In the genomic region with DNA sequence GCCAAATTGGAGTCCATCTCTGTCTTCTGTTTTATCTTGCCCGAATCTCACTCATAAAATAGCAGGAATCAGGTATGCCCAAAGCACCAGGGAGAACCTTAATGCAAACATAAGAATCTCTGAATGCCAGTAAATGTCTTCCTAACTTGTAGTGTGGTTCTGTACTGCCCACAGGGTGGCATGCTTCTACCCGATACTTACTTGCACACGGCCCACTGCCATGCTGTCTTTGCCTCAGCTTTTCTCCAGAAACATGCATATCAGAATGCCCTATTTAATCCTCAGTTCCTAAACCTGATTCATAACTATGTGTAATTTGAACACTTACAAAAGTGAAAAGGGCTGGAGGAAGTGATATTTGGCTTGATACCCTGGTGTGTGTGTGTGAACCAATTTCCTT, we compare ENCODE assay signal across 30 mouse cellular contexts. TPM values are rescaled to one million over a fixed set of nuclear protein-coding genes. Genes with fewer than 3 reads are reported as not detected.
DNase-seq lines count a peak whose midpoint lies in the region; ATAC-seq and TF ChIP-seq lines count a peak whose summit lies in the region.
"Had no signal": no experiment of that assay in that cellular context is flagged by ENCODE, and none has a peak within 500 bp of the region (broad histone marks: within the 10 kb centered on the region; RNA-seq: fewer than 3 reads in every experiment).

No protein-coding gene starts in this region.

- no peak overlapping the region for H3K4me3 ChIP-seq in forebrain, postnatal 0 days (ENCODE audit: low read depth, low read length)
- H3K4me3 ChIP-seq in forebrain, embryonic 14.5 days (ENCODE audit: low read depth, low read length) = no peak overlapping the region
- H3K4me3 ChIP-seq in layer of hippocampus, adult 2 months = no peak overlapping the region
- H3K4me3 ChIP-seq in CH12.LX (replicated peaks in 1 of 3; ENCODE audit: low read depth in 2 of 3, low read length in 2 of 3, poor library complexity in 1 of 3) = no peak overlapping the region
- H3K4me3 ChIP-seq: embryonic facial prominence, embryonic 13.5 days; erythroblast, embryonic 14.5 days; forebrain, embryonic 13.5 days; heart, adult 2 months; heart, embryonic 13.5 days; hindbrain, embryonic 13.5 days; midbrain, embryonic 10.5 days; stomach, embryonic 15.5 days had no signal

- no peak for TF ChIP-seq POLR2A in CH12.LX (IDR thresholded peaks at IDR 0.05; ENCODE audit: low read depth, low read length)

- H3K27me3 ChIP-seq in forebrain, postnatal 0 days (ENCODE audit: insufficient read depth, low read length) = no peaks in the 10 kb centered on the region
- no peaks in the 10 kb centered on the region for H3K27me3 ChIP-seq in forebrain, embryonic 14.5 days (replicated peaks; ENCODE audit: control insufficient read depth, insufficient read depth, low read length)
- H3K27me3 ChIP-seq in CH12.LX (replicated peaks) = no peaks in the 10 kb centered on the region
- H3K27me3 ChIP-seq: embryonic facial prominence, embryonic 13.5 days; forebrain, embryonic 13.5 days; heart, embryonic 13.5 days; hindbrain, embryonic 13.5 days; stomach, embryonic 15.5 days had no signal

- dilution Hi-C loops in CH12.LX (cut with MboI; ENCODE audit: extremely low pct_ligation_motif_present, extremely low pct_unique_long_range_greater_than_20kb, low sequenced_read_pairs) = no loop called here

- no peaks in the 10 kb centered on the region for H3K36me3 ChIP-seq in forebrain, postnatal 0 days (ENCODE audit: insufficient read depth)
- H3K36me3 ChIP-seq in forebrain, embryonic 14.5 days (ENCODE audit: control insufficient read depth, insufficient read depth, low read length) = no peaks in the 10 kb centered on the region
- no peaks in the 10 kb centered on the region for H3K36me3 ChIP-seq in CH12.LX (replicated peaks in 1 of 2; ENCODE audit: control insufficient read depth in 1 of 2, insufficient read depth in 1 of 2, low read length in 1 of 2)
- H3K36me3 ChIP-seq: embryonic facial prominence, embryonic 13.5 days; heart, embryonic 13.5 days; hindbrain, embryonic 13.5 days; midbrain, embryonic 10.5 days; stomach, embryonic 15.5 days had no signal

- no peak for DNase-seq in forebrain, postnatal 0 days
- no peak for DNase-seq in forebrain, embryonic 14.5 days (ENCODE audit: low spot score)
- no peak for DNase-seq in layer of hippocampus, adult 2 months (ENCODE audit: low spot score in 2 of 2)
- no peak for DNase-seq in layer of hippocampus, adult 8-10 months (ENCODE audit: low spot score in 2 of 2)
- no peak for DNase-seq in CH12.LX (ENCODE audit: extremely low read depth)
- DNase-seq in ovary, adult 18-20 months (ENCODE audit: low spot score) = no peak
- DNase-seq in layer of hippocampus, adult 18-20 months (ENCODE audit: low spot score in 2 of 2) = no peak
- DNase-seq: adrenal gland, postnatal 36 days; cerebellum, adult 2 months; cerebellum, postnatal 25 days; embryo, embryonic 11 days; gastrocnemius, postnatal 10 days; heart, adult 2 months; heart, postnatal 36 days; kidney, adult 9 months; kidney, postnatal 4 days; lung, adult 18-20 months; lung, postnatal 10 days; retina, postnatal 1 day; thymus, adult 18-20 months; thymus, postnatal 36 days had no signal

- peak; percentile 13 for TF ChIP-seq RAD21 in CH12.LX (IDR thresholded peaks at IDR 0.05; ENCODE audit: low read depth, low read length)

- H3K9ac ChIP-seq in forebrain, postnatal 0 days = no peak overlapping the region
- no peak overlapping the region for H3K9ac ChIP-seq in forebrain, embryonic 14.5 days (ENCODE audit: low read length)
- no peak overlapping the region for H3K9ac ChIP-seq in CH12.LX (ENCODE audit: insufficient read depth, low read depth)
- H3K9ac ChIP-seq: embryonic facial prominence, embryonic 13.5 days; forebrain, embryonic 13.5 days; heart, embryonic 13.5 days; hindbrain, embryonic 13.5 days; stomach, embryonic 15.5 days had no signal

- H3K4me1 ChIP-seq in forebrain, postnatal 0 days (ENCODE audit: insufficient read depth) = no peaks in the 10 kb centered on the region
- no peaks in the 10 kb centered on the region for H3K4me1 ChIP-seq in forebrain, embryonic 14.5 days (ENCODE audit: control insufficient read depth, insufficient read depth, low read length)
- H3K4me1 ChIP-seq in CH12.LX (ENCODE audit: control insufficient read depth in 1 of 2, insufficient read depth in 2 of 2) = peaks cover 0 to 15% of the 10 kb centered on the region in 2 experiments; a peak in 3 of 4 replicates
- H3K4me1 ChIP-seq: embryonic facial prominence, embryonic 13.5 days; forebrain, embryonic 13.5 days; heart, embryonic 13.5 days; hindbrain, embryonic 13.5 days; midbrain, embryonic 10.5 days; stomach, embryonic 15.5 days had no signal

- TF ChIP-seq EP300 in CH12.LX (IDR thresholded peaks at IDR 0.05; ENCODE audit: low read length) = no peak

- H3K4me2 ChIP-seq in forebrain, postnatal 0 days (ENCODE audit: low read depth) = no peak overlapping the region
- H3K4me2 ChIP-seq in forebrain, embryonic 14.5 days (ENCODE audit: low read length) = no peak overlapping the region
- H3K4me2 ChIP-seq in CH12.LX (ENCODE audit: insufficient read depth, low read depth, poor library complexity, severe bottlenecking) = no peak overlapping the region
- H3K4me2 ChIP-seq: embryonic facial prominence, embryonic 13.5 days; forebrain, embryonic 13.5 days; heart, embryonic 13.5 days; hindbrain, embryonic 13.5 days; stomach, embryonic 15.5 days had no signal

- no peak overlapping the region for H3K27ac ChIP-seq in forebrain, postnatal 0 days (ENCODE audit: low read depth, low read length)
- H3K27ac ChIP-seq in forebrain, embryonic 14.5 days (ENCODE audit: low read depth, low read length) = no peak overlapping the region
- no peak overlapping the region for H3K27ac ChIP-seq in layer of hippocampus, adult 2 months
- H3K27ac ChIP-seq in CH12.LX (ENCODE audit: insufficient read depth, low read depth) = no peak overlapping the region
- H3K27ac ChIP-seq: embryonic facial prominence, embryonic 13.5 days; forebrain, embryonic 13.5 days; heart, adult 2 months; heart, embryonic 13.5 days; hindbrain, embryonic 13.5 days; midbrain, embryonic 10.5 days; stomach, embryonic 15.5 days had no signal

- no peak for ATAC-seq in forebrain, postnatal 0 days
- ATAC-seq in forebrain, embryonic 14.5 days = no peak
- 0 out of 2 replicates have a peak, but pooled peaks have one; percentile 21 for ATAC-seq in megakaryocyte, adult 5-6 weeks (ENCODE audit: poor library complexity, severe bottlenecking)
- ATAC-seq: CD4-positive, CD25-positive, alpha-beta regulatory T cell, adult 4 months; forebrain, embryonic 13.5 days had no signal

- no peaks in the 10 kb centered on the region for H3K79me2 ChIP-seq in CH12.LX (replicated peaks; ENCODE audit: control insufficient read depth, extremely low read depth, insufficient read depth, poor library complexity, severe bottlenecking)

- H3K9me3 ChIP-seq in forebrain, postnatal 0 days (ENCODE audit: low read length) = no peaks in the 10 kb centered on the region
- H3K9me3 ChIP-seq in forebrain, embryonic 14.5 days (replicated peaks; ENCODE audit: control insufficient read depth, low read length) = no peaks in the 10 kb centered on the region
- no peaks in the 10 kb centered on the region for H3K9me3 ChIP-seq in CH12.LX (replicated peaks; ENCODE audit: low read length)
- H3K9me3 ChIP-seq: embryonic facial prominence, embryonic 13.5 days; forebrain, embryonic 13.5 days; heart, embryonic 13.5 days; hindbrain, embryonic 13.5 days; midbrain, embryonic 10.5 days; stomach, embryonic 15.5 days had no signal

- in situ Hi-C loops in CH12.LX (cut with MboI; ENCODE audit: low pct_ligation_motif_present, low pct_unique_long_range_greater_than_20kb, low sequenced_read_pairs) = no loop called here

- TF ChIP-seq CTCF in forebrain, postnatal 0 days (IDR thresholded peaks at IDR 0.05; ENCODE audit: low read depth) = peak; percentile 24
- peak; percentile 42 for TF ChIP-seq CTCF in layer of hippocampus, adult 2 months (conservative IDR thresholded peaks at IDR 0.05)
- peak in 1 of 2 experiments; percentile 48; a peak in 2 of 4 replicates for TF ChIP-seq CTCF in CH12.LX (conservative IDR thresholded peaks at IDR 0.05 in 1 of 2, IDR thresholded peaks at IDR 0.05 in 1 of 2; ENCODE audit: low read depth in 2 of 2, low read length in 2 of 2)

- WGBS in forebrain, postnatal 0 days = 82% methylated on average over 3 of the region's 3 CpGs
- 82% methylated on average over 3 of the region's 3 CpGs for WGBS in forebrain, embryonic 14.5 days

TF ChIP-seq in CH12.LX, 34 proteins besides CTCF, POLR2A, EP300 and RAD21:
- TF ChIP-seq SMC3 (IDR thresholded peaks at IDR 0.05; ENCODE audit: low read depth, low read length) = peak; percentile 41
- TF ChIP-seq ETS1 (conservative IDR thresholded peaks at IDR 0.05; ENCODE audit: low read depth, low read length) = no peak

RNA-seq across cellular contexts. Expression of a gene that starts 22.7 kb away (rescaled TPM):
- 9.9 and 17.1 TPM in 2 replicates for total RNA-seq in forebrain, postnatal 0 days (2014; rRNA removed)
- polyA plus RNA-seq in forebrain, postnatal 0 days (2015; fragmentation: Nextera tagmentation; extraction: Ambion mirVana) = 3.6 and 4.1 TPM in 2 replicates
- 6.0 and 7.2 TPM in 2 replicates for polyA plus RNA-seq in forebrain, embryonic 14.5 days (2014; fragmentation: Nextera tagmentation; extraction: Ambion mirVana)
- 1 to 10 TPM; 3.4 to 4.1 TPM for total RNA-seq in layer of hippocampus, adult 2 months (2021)
- 1 to 10 TPM; 3.2 to 3.9 (median 3.5) TPM for total RNA-seq in layer of hippocampus, adult 8-10 months (2022)
- total RNA-seq in CH12.LX (2012; rRNA removed) (0.13 and 0.17 TPM in 2 replicates), CH12.LX (2014; rRNA removed) (0.66 and 0.89 TPM in 2 replicates)
- polyA plus RNA-seq in CH12.LX (2012; ENCODE audit: insufficient read length, low read depth) = 0.73 and 0.89 TPM in 2 replicates
- total RNA-seq in megakaryocyte, adult 5-6 weeks (2015) = 5.9 and 8.7 TPM in 2 replicates
- total RNA-seq in megakaryocyte, adult 5-6 weeks (2017) = 10.3 and 11.3 TPM in 2 replicates
- total RNA-seq in layer of hippocampus, adult 18-20 months (2021) = 1 to 10 TPM; 2.7 to 2.9 TPM
